Mouse (Mus musculus): Measurements from ENCODE around the gene Stac3. TPM values are rescaled to one million over a fixed set of nuclear protein-coding genes. Genes with fewer than 3 reads are reported as not detected.

Gene Stac3
- polyA plus RNA-seq (2012; rRNA removed): 0.30 and 0.51 TPM in 2 replicates

DNA sequence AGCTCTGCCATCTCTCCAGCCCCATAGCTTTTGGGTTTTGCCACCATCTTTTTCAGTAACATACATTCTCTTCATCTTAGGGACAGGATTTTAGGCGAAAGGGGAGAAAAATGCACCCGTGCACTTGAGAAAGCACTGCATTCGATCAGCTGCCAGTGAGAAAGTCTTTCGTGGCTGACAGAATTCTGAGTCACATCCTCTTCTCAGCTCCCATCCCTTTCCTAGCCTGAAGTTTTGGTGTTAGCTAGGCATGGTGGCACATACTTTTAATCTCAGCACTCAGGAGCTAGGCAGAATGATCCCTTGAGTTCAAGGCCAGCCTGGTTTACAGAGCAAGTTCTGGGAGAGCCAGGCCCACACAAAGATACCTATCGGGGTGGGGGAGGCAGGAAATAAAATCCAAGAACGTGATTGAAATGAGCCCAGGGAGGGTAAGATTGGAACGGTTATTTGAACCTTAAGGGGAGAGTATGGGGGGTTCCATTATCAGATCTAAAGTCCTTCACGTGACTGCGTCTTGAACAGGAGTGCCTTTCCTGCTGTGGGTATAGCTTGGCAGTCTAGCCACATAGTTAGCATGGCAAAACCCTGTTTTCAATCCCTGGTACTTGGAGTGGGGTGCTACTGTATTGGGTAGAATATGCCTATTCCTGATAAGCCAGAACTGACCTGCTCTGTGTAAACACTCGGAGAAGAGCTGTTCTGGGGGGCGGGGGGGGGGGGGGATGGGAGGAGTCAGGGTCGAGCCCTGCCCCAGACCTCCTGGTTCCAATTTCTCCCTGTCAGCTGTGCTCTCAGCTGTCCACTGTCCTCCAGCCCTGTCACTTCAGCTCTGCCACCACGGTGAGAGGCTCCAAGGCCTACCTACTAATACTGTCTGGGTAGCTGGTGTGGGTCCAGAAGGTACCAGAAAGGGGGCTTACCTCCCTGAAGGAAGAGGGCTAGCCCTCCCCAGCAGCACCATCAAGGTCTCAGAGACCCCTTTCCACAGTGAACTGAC lies at the start of gene Stac3:
Gene Stac3 (plus strand): TSS at position 793 of the 1,000 bp plus-strand sequence.
- TF ChIP-seq CTCF (IDR thresholded peaks at IDR 0.05; ENCODE audit: extremely low read depth, insufficient read length, insufficient replicate concordance, low read depth, low read length) (no peak), POLR2A (IDR thresholded peaks at IDR 0.05; ENCODE audit: low read depth, low read length) (no peak)
- H3K27ac ChIP-seq (ENCODE audit: insufficient read depth, low read depth, low read length): no peak within 1 kb of the TSS
- H3K4me3 ChIP-seq (ENCODE audit: low read depth, low read length): no peak within 1 kb of the TSS
- WGBS: 68% methylated on average over 13 of the region's 13 CpGs
- peaks cover 34% of the 10 kb centered on the region for H3K36me3 ChIP-seq (ENCODE audit: control insufficient read depth, insufficient read depth, low read length)
- H3K27me3 ChIP-seq (ENCODE audit: control insufficient read depth, insufficient read depth, low read length): no peaks in the 10 kb centered on the region
- no peaks in the 10 kb centered on the region for H3K4me1 ChIP-seq (ENCODE audit: control insufficient read depth, insufficient read depth, insufficient read length, low read length)

DNA sequence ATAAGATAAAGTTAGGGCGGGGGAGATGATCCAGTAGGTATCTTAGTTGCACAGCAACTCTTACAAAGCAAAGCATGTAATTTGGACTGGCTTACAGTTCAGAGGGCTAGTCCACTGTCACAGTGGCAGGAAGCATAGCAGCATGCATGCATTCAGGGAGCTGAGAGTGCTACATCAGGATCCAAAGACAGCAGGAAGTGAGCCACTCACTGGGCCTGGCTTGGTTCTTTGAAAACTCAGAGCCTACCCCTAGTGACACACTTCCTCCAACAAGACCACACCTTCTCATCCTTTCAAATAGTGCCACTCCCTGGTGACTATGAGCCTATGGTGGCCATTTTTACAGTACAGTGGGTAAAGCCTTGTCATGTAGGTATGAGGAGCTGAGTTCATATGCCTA lies 47.8 kb upstream of the Stac3 start:
- TF ChIP-seq POLR2A (IDR thresholded peaks at IDR 0.05; ENCODE audit: low read depth, low read length) (no peak), CTCF (IDR thresholded peaks at IDR 0.05; ENCODE audit: extremely low read depth, insufficient read length, insufficient replicate concordance, low read depth, low read length) (no peak)
- WGBS: 98% methylated on average over 1 of the region's 1 CpGs
- Histone ChIP-seq H3K36me3 (ENCODE audit: control insufficient read depth, insufficient read depth, low read length) (peaks cover 53% of the 10 kb centered on the region), H3K4me3 (ENCODE audit: low read depth, low read length) (no peak overlapping the region), H3K27me3 (ENCODE audit: control insufficient read depth, insufficient read depth, low read length) (no peaks in the 10 kb centered on the region), H3K27ac (ENCODE audit: insufficient read depth, low read depth, low read length) (no peak overlapping the region), H3K4me1 (ENCODE audit: control insufficient read depth, insufficient read depth, insufficient read length, low read length) (no peaks in the 10 kb centered on the region)

- peaks cover 9% of the 10 kb centered on the region; the same call in 1 of the 2 replicates for H3K4me1 ChIP-seq (ENCODE audit: control insufficient read depth, insufficient read depth, insufficient read length, low read length)
- 65% methylated on average over 5 of the region's 5 CpGs for WGBS
- H3K27ac ChIP-seq (ENCODE audit: insufficient read depth, low read depth, low read length): 0 out of 2 replicates have a peak overlapping the region, but pooled peaks have one; percentile 39
- TF ChIP-seq POLR2A (IDR thresholded peaks at IDR 0.05; ENCODE audit: low read depth, low read length) (no peak), CTCF (IDR thresholded peaks at IDR 0.05; ENCODE audit: extremely low read depth, insufficient read length, insufficient replicate concordance, low read depth, low read length) (no peak)
- no peak overlapping the region for H3K4me3 ChIP-seq (ENCODE audit: low read depth, low read length)
- H3K27me3 ChIP-seq (ENCODE audit: control insufficient read depth, insufficient read depth, low read length): no peaks in the 10 kb centered on the region
- H3K36me3 ChIP-seq (ENCODE audit: control insufficient read depth, insufficient read depth, low read length): peaks cover 42% of the 10 kb centered on the region
These were observed 38.9 kb upstream of the Stac3 start for GRCm38 (mm10) chr10:127462411-127463096.

DNA sequence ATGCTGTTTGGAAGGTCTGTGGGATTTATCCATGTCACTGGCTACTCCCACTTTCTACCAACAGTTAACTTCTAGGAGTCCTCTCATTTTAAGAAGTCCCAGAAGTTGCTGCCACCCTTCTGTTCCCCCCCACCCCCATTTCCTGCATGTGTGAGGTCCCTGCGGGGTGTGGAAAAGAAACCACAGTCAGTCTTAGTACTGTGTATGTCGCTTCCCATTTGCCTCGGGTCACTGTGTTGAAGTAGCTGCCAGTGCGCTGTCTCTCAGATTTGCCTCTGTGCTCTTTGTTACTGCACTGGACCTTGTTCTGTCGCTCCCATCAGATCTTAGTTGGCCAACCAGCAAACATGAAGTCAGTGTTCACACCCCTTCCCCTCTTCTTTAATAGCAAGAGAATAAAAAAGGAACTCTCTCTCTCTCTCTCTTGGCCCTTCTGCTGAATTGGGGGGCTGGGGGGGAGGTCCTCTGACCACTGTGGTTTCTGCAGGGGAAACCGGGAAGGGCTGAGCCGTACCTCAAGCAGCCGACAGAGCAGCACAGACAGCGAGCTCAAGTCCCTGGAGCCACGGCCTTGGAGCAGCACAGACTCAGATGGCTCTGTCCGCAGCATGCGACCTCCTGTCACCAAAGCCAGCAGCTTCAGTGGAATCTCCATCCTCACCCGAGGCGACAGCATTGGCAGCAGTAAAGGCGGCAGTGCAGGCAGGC lies 30.1 kb upstream of the Stac3 start:
- TF ChIP-seq POLR2A (IDR thresholded peaks at IDR 0.05; ENCODE audit: low read depth, low read length): no peak
- TF ChIP-seq CTCF (IDR thresholded peaks at IDR 0.05; ENCODE audit: extremely low read depth, insufficient read length, insufficient replicate concordance, low read depth, low read length): no peak
- Histone ChIP-seq H3K4me3 (ENCODE audit: low read depth, low read length) (no peak overlapping the region), H3K27me3 (ENCODE audit: control insufficient read depth, insufficient read depth, low read length) (no peaks in the 10 kb centered on the region), H3K27ac (ENCODE audit: insufficient read depth, low read depth, low read length) (no peak overlapping the region), H3K4me1 (ENCODE audit: control insufficient read depth, insufficient read depth, insufficient read length, low read length) (no peaks in the 10 kb centered on the region), H3K36me3 (ENCODE audit: control insufficient read depth, insufficient read depth, low read length) (peaks cover 24% of the 10 kb centered on the region)
- WGBS: 73% methylated on average over 15 of the region's 15 CpGs

DNA sequence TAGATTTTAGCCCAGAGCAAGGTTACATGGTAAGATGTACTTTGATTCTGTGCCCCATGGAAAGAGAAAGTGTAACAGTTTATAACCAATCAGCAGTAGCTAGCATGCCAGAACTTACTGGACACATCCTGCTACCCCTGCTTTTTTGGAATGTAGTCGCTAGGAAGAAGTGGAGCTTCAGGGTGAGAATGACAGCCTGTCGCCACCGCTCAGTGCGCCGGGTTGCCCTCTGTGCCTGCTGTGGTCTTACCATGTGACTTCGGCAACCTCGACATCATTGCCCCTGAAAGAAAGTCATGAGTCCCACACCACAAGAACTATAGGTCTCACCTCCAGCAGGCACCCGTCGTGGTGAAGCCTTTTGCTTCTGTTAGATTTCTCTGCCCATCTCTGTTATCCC lies 28.8 kb upstream of the Stac3 start:
- Histone ChIP-seq H3K4me3 (ENCODE audit: low read depth, low read length) (no peak overlapping the region), H3K27ac (ENCODE audit: insufficient read depth, low read depth, low read length) (no peak overlapping the region), H3K4me1 (ENCODE audit: control insufficient read depth, insufficient read depth, insufficient read length, low read length) (no peaks in the 10 kb centered on the region), H3K36me3 (ENCODE audit: control insufficient read depth, insufficient read depth, low read length) (peaks cover 29% of the 10 kb centered on the region), H3K27me3 (ENCODE audit: control insufficient read depth, insufficient read depth, low read length) (no peaks in the 10 kb centered on the region)
- TF ChIP-seq POLR2A (IDR thresholded peaks at IDR 0.05; ENCODE audit: low read depth, low read length): no peak
- TF ChIP-seq CTCF (IDR thresholded peaks at IDR 0.05; ENCODE audit: extremely low read depth, insufficient read length, insufficient replicate concordance, low read depth, low read length): no peak
- WGBS: 90% methylated on average over 9 of the region's 9 CpGs

- TF ChIP-seq CTCF (IDR thresholded peaks at IDR 0.05; ENCODE audit: extremely low read depth, insufficient read length, insufficient replicate concordance, low read depth, low read length) (no peak), POLR2A (IDR thresholded peaks at IDR 0.05; ENCODE audit: low read depth, low read length) (no peak)
These were observed 26.3 kb upstream of the Stac3 start for GRCm38 (mm10) chr10:127475175-127475574.

More at GRCm38 (mm10) chr10:127475175-127475574, 26.3 kb upstream of the Stac3 start:
- Histone ChIP-seq H3K36me3 (ENCODE audit: control insufficient read depth, insufficient read depth, low read length) (peaks cover 28% of the 10 kb centered on the region), H3K27ac (ENCODE audit: insufficient read depth, low read depth, low read length) (no peak overlapping the region), H3K4me1 (ENCODE audit: control insufficient read depth, insufficient read depth, insufficient read length, low read length) (no peaks in the 10 kb centered on the region), H3K4me3 (ENCODE audit: low read depth, low read length) (no peak overlapping the region), H3K27me3 (ENCODE audit: control insufficient read depth, insufficient read depth, low read length) (no peaks in the 10 kb centered on the region)
- WGBS: 97% methylated on average over 4 of the region's 4 CpGs

Measured in small intestine, adult 2 months (tissue).